Mouse (Mus musculus) ES-E14 (cell line): ENCODE data around the gene Art4. TPM values are rescaled to one million over a fixed set of nuclear protein-coding genes. Genes with fewer than 3 reads are reported as not detected.

Experiments used
- DNase-seq: peaks from one replicate; pipeline ENCODE4 v3.0.0-alpha.2; 2013; ENCODE audit warnings: low read depth, low spot score
- H3K27ac ChIP-seq: 2 replicates; pipeline ENCODE4 v1.5.1; 2012; ENCODE audit warnings: low read depth, mild to moderate bottlenecking, low read length, moderate library complexity, mixed read lengths; ENCODE audit not compliant: poor library complexity, insufficient read depth, severe bottlenecking
- H3K36me3 ChIP-seq: 2 replicates; pipeline ENCODE4 v1.6.1; 2012; ENCODE audit warnings: mild to moderate bottlenecking, low read length, moderate library complexity, mixed read lengths; ENCODE audit not compliant: control insufficient read depth, poor library complexity, insufficient read depth, severe bottlenecking
- H3K4me1 ChIP-seq, 2 experiments: fragments of 150-350 bp in 1 of 2; sonication (generic) in 1 of 2; 2 replicates each; pipeline ENCODE4 v1.6.1; 2012; ENCODE audit warnings: low read length in 2 of 2, mild to moderate bottlenecking in 1 of 2, mixed read lengths in 1 of 2; ENCODE audit not compliant: control insufficient read depth in 2 of 2, insufficient read depth in 2 of 2, poor library complexity in 1 of 2
- H3K4me3 ChIP-seq, 2 experiments: fragments of 150-350 bp in 1 of 2; sonication (generic) in 1 of 2; 2 replicates each; pipeline ENCODE4 v1.5.1; 2012; ENCODE audit warnings: low read length in 2 of 2, low read depth in 1 of 2, mild to moderate bottlenecking in 1 of 2, mixed read lengths in 1 of 2; ENCODE audit not compliant: insufficient read depth in 1 of 2, poor library complexity in 1 of 2, severe bottlenecking in 1 of 2
- H3K9ac ChIP-seq: 2 replicates; pipeline ENCODE4 v1.6.1; 2012; ENCODE audit warnings: low read depth, mild to moderate bottlenecking, low read length, mixed read lengths; ENCODE audit not compliant: poor library complexity, insufficient read depth, severe bottlenecking
- H3K9me3 ChIP-seq: fragments of 150-350 bp; sonication (generic); 2 replicates; pipeline ENCODE4 v1.6.1; 2012; ENCODE audit warnings: low read depth, mild to moderate bottlenecking, low read length; ENCODE audit not compliant: control insufficient read depth, insufficient read depth
- CHD2 ChIP-seq: IDR thresholded peaks from 2 replicates; pipeline ENCODE4 v1.6.1; 2014; ENCODE audit warnings: mild to moderate bottlenecking, low read depth, low read length, inconsistent platforms
- HCFC1 ChIP-seq: IDR thresholded peaks from 2 replicates; pipeline ENCODE4 v1.6.1; 2012; ENCODE audit warnings: low read length, inconsistent platforms, borderline replicate concordance; ENCODE audit not compliant: insufficient read depth
- MAFK ChIP-seq: IDR thresholded peaks from 2 replicates; pipeline ENCODE4 v1.6.1; 2014; ENCODE audit warnings: mild to moderate bottlenecking, low read depth, low read length, inconsistent platforms; ENCODE audit not compliant: insufficient read depth
- ZC3H11A ChIP-seq: IDR thresholded peaks from 2 replicates; pipeline ENCODE4 v1.6.1; 2012; ENCODE audit warnings: low read depth, mild to moderate bottlenecking, inconsistent platforms, low read length, borderline replicate concordance
- ZNF384 ChIP-seq: IDR thresholded peaks from 2 replicates; pipeline ENCODE4 v1.6.1; 2012; ENCODE audit warnings: low read depth, low read length, inconsistent platforms
- in situ Hi-C, 2 experiments: fragments of 600-800 bp; cut with MboI; formaldehyde crosslinking; loops; one replicate each; pipeline ENCODE4 v1.15.1; 2025; ENCODE audit warnings: low sequenced_read_pairs in 2 of 2, inconsistent platforms in 1 of 2; ENCODE audit not compliant: unreplicated experiment in 2 of 2
- total RNA-seq: library from RNA; depleted of rRNA; stranded (reverse); fragments of 300-350 nt; gene quantifications from 2 replicates; pipeline ENCODE4 v1.2.3, GENCODE M21; 2012

The Art4 gene
- total RNA-seq, 1 experiment = not detected

DNA sequence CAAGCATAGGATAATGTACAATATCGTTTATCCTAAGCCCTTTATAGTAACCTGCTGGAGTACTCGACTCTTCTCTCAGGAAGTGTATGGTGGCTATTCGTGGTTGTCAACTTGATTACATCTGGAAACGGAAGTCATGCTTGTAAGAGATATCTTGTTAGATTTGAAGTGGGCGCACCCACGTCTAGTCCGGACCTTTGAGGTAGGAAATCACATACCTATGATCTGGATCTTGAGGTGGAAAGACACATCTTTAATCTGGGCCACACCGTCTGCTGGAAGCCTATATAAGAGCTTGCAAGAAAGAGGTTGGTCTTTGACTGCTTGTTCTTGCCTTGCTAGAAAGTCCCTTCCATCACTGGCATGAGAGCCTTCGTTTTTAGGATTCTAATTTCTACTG lies 45.0 kb upstream of the Art4 start:
- Histone ChIP-seq H3K36me3 (no peaks in the 10 kb centered on the region), H3K4me3 (no peak overlapping the region), H3K4me1 (peaks cover 1 to 6% of the 10 kb centered on the region in 2 experiments; a peak in 2 of 4 replicates), H3K27ac (no peak overlapping the region), H3K9ac (no peak overlapping the region), H3K9me3 (no peaks in the 10 kb centered on the region)
- no peak for TF ChIP-seq ZC3H11A
- no peak for TF ChIP-seq HCFC1
- no peak for TF ChIP-seq ZNF384
- TF ChIP-seq CHD2 = no peak
- TF ChIP-seq MAFK = no peak
- no peak for DNase-seq
- in situ Hi-C loops = no loop called here

DNA sequence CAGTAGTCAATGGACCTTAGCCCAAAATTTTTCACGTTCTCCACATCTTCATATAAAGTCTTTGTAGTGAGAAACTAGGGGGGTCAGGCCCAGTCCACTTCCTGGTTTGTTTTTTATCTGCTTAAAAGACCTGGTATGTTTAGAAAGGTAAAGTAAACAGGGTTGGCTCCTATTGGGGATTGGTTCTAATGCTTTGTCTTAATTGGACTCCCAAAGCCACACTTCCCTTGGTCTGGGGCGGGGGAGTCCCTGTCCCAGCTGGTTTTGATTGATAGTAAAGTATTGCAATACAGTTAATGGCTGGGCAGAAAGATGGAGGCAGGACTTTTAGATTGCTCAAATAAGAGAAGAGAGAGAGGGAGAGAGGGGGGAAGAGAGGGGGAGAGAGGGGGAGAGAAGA lies 43.5 kb upstream of the Art4 start:
- in situ Hi-C loops = no loop called here

DNA sequence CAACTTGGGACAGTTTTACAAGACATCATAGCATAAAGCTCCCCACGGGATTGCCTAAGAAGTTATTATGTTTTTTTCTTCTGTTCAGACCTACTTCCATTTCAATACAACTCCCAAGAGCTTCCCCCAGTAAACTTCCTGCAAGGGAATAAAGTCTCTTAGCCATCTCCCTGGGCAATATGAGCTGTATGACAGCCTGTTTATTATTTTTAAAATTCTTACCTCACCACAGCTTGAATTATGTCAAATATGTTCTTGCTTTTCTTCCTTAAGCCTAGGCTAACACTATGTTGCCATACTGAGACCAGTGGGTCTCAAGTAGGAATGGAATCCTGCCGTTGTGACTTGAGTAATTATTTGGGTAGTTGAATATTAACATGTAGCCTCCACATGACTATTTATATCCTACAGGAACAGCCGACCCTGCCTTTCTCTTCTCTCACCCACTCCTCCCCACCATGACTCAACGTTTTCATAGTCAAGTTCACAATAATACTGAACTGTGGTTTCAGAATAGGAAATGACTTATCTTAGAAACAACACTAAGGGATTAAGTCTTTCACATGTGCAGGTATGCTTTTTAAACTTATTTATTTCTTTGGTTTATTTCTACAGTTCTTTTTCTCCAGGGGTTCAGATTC lies 43.0 kb upstream of the Art4 start:
- H3K36me3 ChIP-seq = no peaks in the 10 kb centered on the region
- no peak overlapping the region for H3K27ac ChIP-seq
- DNase-seq = no peak
- H3K9ac ChIP-seq = no peak overlapping the region
- no peak overlapping the region for H3K4me3 ChIP-seq
- no peaks in the 10 kb centered on the region for H3K4me1 ChIP-seq
- no peaks in the 10 kb centered on the region for H3K9me3 ChIP-seq
- TF ChIP-seq HCFC1 = no peak
- no peak for TF ChIP-seq ZNF384
- TF ChIP-seq ZC3H11A = no peak
- no peak for TF ChIP-seq MAFK
- no peak for TF ChIP-seq CHD2
- in situ Hi-C loops = no loop called here

More for the DNA sequence above, 43.5 kb upstream of the Art4 start:
- Histone ChIP-seq H3K36me3 (no peaks in the 10 kb centered on the region), H3K4me3 (no peak overlapping the region), H3K9me3 (no peaks in the 10 kb centered on the region), H3K4me1 (no peaks in the 10 kb centered on the region; a peak in 1 of 4 replicates), H3K27ac (no peak overlapping the region), H3K9ac (no peak overlapping the region)
- no peak for TF ChIP-seq HCFC1
- no peak for TF ChIP-seq ZC3H11A
- DNase-seq = no peak

DNA sequence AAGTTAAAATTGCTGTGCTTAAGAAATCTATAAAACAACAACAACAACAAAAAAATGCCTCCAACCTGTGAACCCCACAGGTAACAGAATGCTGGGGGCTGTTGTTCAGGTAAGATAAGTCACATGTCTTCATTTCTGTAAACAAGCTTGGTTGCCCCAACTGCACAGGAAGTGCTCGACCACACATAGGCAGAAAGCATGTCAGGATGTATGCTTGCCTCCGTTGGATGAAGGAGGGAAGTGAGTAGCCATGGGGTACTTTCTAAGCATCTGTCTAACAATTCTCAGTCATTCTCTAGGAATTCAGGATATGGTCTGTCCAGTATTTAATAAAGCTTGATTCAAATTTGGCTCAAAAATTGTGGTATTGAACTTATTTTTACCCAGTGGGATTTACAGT lies 41.4 kb upstream of the Art4 start:
- Histone ChIP-seq H3K27ac (no peak overlapping the region), H3K4me3 (no peak overlapping the region), H3K9ac (no peak overlapping the region), H3K36me3 (no peaks in the 10 kb centered on the region), H3K4me1 (no peaks in the 10 kb centered on the region), H3K9me3 (no peaks in the 10 kb centered on the region)
- TF ChIP-seq ZNF384 (no peak), HCFC1 (no peak), CHD2 (no peak), ZC3H11A (no peak), MAFK (no peak)
- in situ Hi-C loops = no loop called here
- DNase-seq = no peak

DNA sequence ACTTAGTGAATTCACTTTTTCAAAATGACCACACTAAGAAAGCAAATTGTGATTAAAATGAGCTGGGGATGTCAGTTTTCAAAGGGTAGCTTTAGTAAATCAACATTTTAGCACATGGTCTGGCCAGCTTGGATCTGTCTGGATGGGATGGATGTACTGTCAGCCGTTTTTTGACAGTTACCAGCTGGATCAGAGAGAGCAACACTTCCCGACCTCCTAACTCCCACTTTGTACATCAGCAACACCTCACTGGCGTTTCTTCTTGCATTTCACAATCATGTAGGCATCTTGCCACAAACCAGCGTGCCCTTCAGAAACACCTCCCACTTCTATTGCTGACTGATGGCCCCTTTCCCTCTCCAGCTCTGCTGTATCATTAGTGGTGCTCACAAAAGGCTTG lies 40.7 kb upstream of the Art4 start:
- no peak for TF ChIP-seq CHD2
- no peak for TF ChIP-seq ZC3H11A
- TF ChIP-seq ZNF384 = no peak
- no peak for TF ChIP-seq HCFC1
- no peak for TF ChIP-seq MAFK
- no peak for DNase-seq
- Histone ChIP-seq H3K4me3 (no peak overlapping the region), H3K9me3 (no peaks in the 10 kb centered on the region), H3K36me3 (no peaks in the 10 kb centered on the region), H3K4me1 (no peaks in the 10 kb centered on the region), H3K27ac (no peak overlapping the region), H3K9ac (no peak overlapping the region)
- in situ Hi-C loops = no loop called here
